Comparison of ENCODE assay signal across 17 mouse cellular contexts in genomic region chr8:87711955-87712354, GRCm38 (mm10).
DNase-seq lines count a peak whose midpoint lies in the region; ATAC-seq and TF ChIP-seq lines count a peak whose summit lies in the region.
"Had no signal": no experiment of that assay in that cellular context is flagged by ENCODE, and none has a peak within 500 bp of the region (broad histone marks: within the 10 kb centered on the region; RNA-seq: fewer than 3 reads in every experiment).

No protein-coding gene starts in this region.

- no peaks in the 10 kb centered on the region for H3K27me3 ChIP-seq in neural tube, embryonic 13.5 days
- 0 out of 2 replicates have a peak, but pooled peaks cover 3% of the 10 kb centered on the region for H3K27me3 ChIP-seq in neural tube, embryonic 15.5 days (replicated peaks)
- no peaks in the 10 kb centered on the region for H3K27me3 ChIP-seq in hindbrain, postnatal 0 days (ENCODE audit: insufficient read depth, low read length)
- no peaks in the 10 kb centered on the region for H3K27me3 ChIP-seq in midbrain, postnatal 0 days (ENCODE audit: insufficient read depth, low read length)

- TF ChIP-seq CTCF in hindbrain, postnatal 0 days (IDR thresholded peaks at IDR 0.05; ENCODE audit: low read depth), result no peak
- no peak for TF ChIP-seq CTCF in midbrain, postnatal 0 days (IDR thresholded peaks at IDR 0.05)

- peak; percentile 59 to 61 for DNase-seq in cerebellum, postnatal 10 days
- DNase-seq in cerebellum, adult 9-10 months, result no peak
- DNase-seq in hindbrain, postnatal 0 days (ENCODE audit: low spot score), result no peak
- DNase-seq in midbrain, postnatal 0 days (ENCODE audit: low spot score), result no peak
- no peak for DNase-seq in c-Kit-positive CD71-positive TER-119-positive erythroid progenitor cells, embryonic 14.5 days (ENCODE audit: low spot score)
- no peak for DNase-seq in frontal cortex, postnatal 14 days (ENCODE audit: low spot score in 2 of 2)
- DNase-seq: adrenal gland, postnatal 14 days; forebrain, postnatal 0 days; kidney, postnatal 25 days; layer of hippocampus, postnatal 36 days; retina, postnatal 1 day had no signal

- H3K27ac ChIP-seq in neural tube, embryonic 13.5 days (replicated peaks), result peak overlapping the region; percentile 34
- H3K27ac ChIP-seq in neural tube, embryonic 15.5 days (replicated peaks), result no peak overlapping the region
- peak overlapping the region; percentile 52 for H3K27ac ChIP-seq in hindbrain, postnatal 0 days
- peak overlapping the region; percentile 52 for H3K27ac ChIP-seq in midbrain, postnatal 0 days (ENCODE audit: low read depth, low read length)
- H3K27ac ChIP-seq: layer of hippocampus, adult 2 months had no signal

- H3K4me3 ChIP-seq in neural tube, embryonic 13.5 days, result no peak overlapping the region
- H3K4me3 ChIP-seq in neural tube, embryonic 15.5 days (replicated peaks), result no peak overlapping the region
- H3K4me3 ChIP-seq in hindbrain, postnatal 0 days (ENCODE audit: low read length), result no peak overlapping the region
- H3K4me3 ChIP-seq in midbrain, postnatal 0 days (ENCODE audit: low read depth, low read length), result no peak overlapping the region
- H3K4me3 ChIP-seq: layer of hippocampus, adult 2 months had no signal

- H3K9ac ChIP-seq in neural tube, embryonic 13.5 days, result no peak overlapping the region; the same call in 1 of the 2 replicates
- H3K9ac ChIP-seq in neural tube, embryonic 15.5 days (replicated peaks), result no peak overlapping the region
- H3K9ac ChIP-seq in hindbrain, postnatal 0 days (replicated peaks; ENCODE audit: low read length), result peak overlapping the region; percentile 33; the same call in 1 of the 2 replicates
- no peak overlapping the region for H3K9ac ChIP-seq in midbrain, postnatal 0 days (replicated peaks; ENCODE audit: low read length, poor library complexity, severe bottlenecking)
- H3K9ac ChIP-seq: forebrain, postnatal 0 days had no signal

- no peaks in the 10 kb centered on the region for H3K36me3 ChIP-seq in neural tube, embryonic 13.5 days
- no peaks in the 10 kb centered on the region for H3K36me3 ChIP-seq in neural tube, embryonic 15.5 days
- H3K36me3 ChIP-seq in hindbrain, postnatal 0 days (ENCODE audit: insufficient read depth, low read length), result no peaks in the 10 kb centered on the region
- H3K36me3 ChIP-seq in midbrain, postnatal 0 days (ENCODE audit: insufficient read depth, low read length), result no peaks in the 10 kb centered on the region

- H3K4me2 ChIP-seq in neural tube, embryonic 13.5 days, result no peak overlapping the region
- no peak overlapping the region for H3K4me2 ChIP-seq in neural tube, embryonic 15.5 days
- H3K4me2 ChIP-seq in hindbrain, postnatal 0 days (ENCODE audit: low read depth, low read length), result no peak overlapping the region
- no peak overlapping the region for H3K4me2 ChIP-seq in midbrain, postnatal 0 days (ENCODE audit: low read depth, low read length, poor library complexity, severe bottlenecking)
- H3K4me2 ChIP-seq: heart, embryonic 11.5 days had no signal

- peaks cover 92% of the 10 kb centered on the region for H3K4me1 ChIP-seq in neural tube, embryonic 13.5 days (replicated peaks)
- H3K4me1 ChIP-seq in neural tube, embryonic 15.5 days, result peaks cover 59% of the 10 kb centered on the region
- H3K4me1 ChIP-seq in hindbrain, postnatal 0 days (ENCODE audit: insufficient read depth, low read length), result peaks cover 37% of the 10 kb centered on the region
- peaks cover 14% of the 10 kb centered on the region; the same call in 1 of the 2 replicates for H3K4me1 ChIP-seq in midbrain, postnatal 0 days (ENCODE audit: insufficient read depth, low read length)

- no peaks in the 10 kb centered on the region for H3K9me3 ChIP-seq in neural tube, embryonic 13.5 days
- H3K9me3 ChIP-seq in neural tube, embryonic 15.5 days (replicated peaks), result no peaks in the 10 kb centered on the region
- no peaks in the 10 kb centered on the region for H3K9me3 ChIP-seq in hindbrain, postnatal 0 days (ENCODE audit: low read length)
- H3K9me3 ChIP-seq in midbrain, postnatal 0 days (ENCODE audit: low read length), result no peaks in the 10 kb centered on the region

- no peak for ATAC-seq in neural tube, embryonic 13.5 days (ENCODE audit: low read depth)
- no peak for ATAC-seq in neural tube, embryonic 15.5 days (ENCODE audit: low FRiP score)
- ATAC-seq in hindbrain, postnatal 0 days, result no peak
- ATAC-seq in midbrain, postnatal 0 days (ENCODE audit: low FRiP score), result no peak
- ATAC-seq: forebrain, postnatal 0 days; intestine, postnatal 0 days; lung, postnatal 0 days had no signal

- 71% methylated on average over 6 of the region's 6 CpGs for WGBS in neural tube, embryonic 13.5 days
- 74% methylated on average over 6 of the region's 6 CpGs for WGBS in neural tube, embryonic 15.5 days
- WGBS in hindbrain, postnatal 0 days, result 35% methylated on average over 6 of the region's 6 CpGs
- WGBS in midbrain, postnatal 0 days, result 46% methylated on average over 6 of the region's 6 CpGs

Comparison
In these comparisons a context has a peak if more than half of its experiments do, and no peak if none do; other contexts are left out.
1. DNase-seq: peak in cerebellum, postnatal 10 days (2 of 2); none in cerebellum, adult 9-10 months (single experiment), hindbrain, postnatal 0 days (single experiment), midbrain, postnatal 0 days (single experiment), c-Kit-positive CD71-positive TER-119-positive erythroid progenitor cells, embryonic 14.5 days (single experiment) and frontal cortex, postnatal 14 days (0 of 2).